Mouse (Mus musculus): ENCODE results near the gene Alad.
"Not testable (repeated sequence)": the region's sequence is repeated elsewhere in the genome, so short reads cannot be mapped to it uniquely, and the experiment has no call there.

Alad gene

DNA sequence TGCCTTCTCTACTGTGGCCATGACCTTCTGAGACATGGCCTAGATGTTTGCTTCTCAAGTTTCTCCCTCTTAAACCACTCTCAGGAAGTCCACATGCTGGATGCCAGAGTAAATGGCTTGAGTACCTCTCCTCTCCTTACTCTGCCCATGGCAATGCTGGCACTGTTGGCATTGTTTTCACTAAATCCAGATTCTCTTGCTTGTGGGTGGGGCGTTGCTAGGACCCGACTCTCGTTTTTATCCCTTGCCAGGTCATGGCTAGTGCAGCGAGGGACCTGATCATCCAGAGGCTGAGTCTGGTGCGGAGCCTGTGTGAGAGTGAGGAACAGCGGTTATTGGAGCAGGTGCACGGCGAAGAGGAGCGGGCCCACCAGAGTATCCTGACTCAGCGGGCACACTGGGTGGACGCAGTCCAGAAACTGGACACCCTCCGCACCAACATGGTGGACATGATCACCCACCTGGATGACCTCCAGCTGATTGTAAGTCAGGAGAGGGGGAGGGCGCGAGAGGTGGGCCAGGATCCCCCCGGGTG lies 33.5 kb downstream of the Alad start:
- DNase-seq (ENCODE audit: low read depth, low spot score) = no peak

GRCm38 (mm10) chr4:62485450-62486161 lies 34.1 kb downstream of the Alad start:
- no peak for DNase-seq (ENCODE audit: low read depth, low spot score)

DNA sequence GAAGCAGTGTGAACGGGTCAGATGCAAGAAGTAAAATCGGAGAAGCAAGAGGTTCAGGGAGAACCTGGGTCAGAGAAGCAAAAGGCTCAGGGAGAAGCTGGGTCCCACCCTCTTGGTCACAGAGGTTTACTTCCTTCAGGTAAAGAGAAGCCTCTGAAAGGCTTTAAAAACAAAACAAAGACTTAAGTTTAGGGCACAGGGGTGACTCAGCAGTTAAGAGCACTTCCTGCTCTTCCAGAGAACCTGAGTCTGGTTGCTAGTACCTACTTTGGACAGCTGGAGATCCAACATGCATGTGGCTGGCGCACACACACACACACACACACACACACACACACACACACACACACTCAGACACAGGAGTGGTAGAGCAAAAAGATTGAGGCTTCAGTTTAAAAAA lies 34.8 kb downstream of the Alad start:
- no peak for DNase-seq (ENCODE audit: low read depth, low spot score)

GRCm38 (mm10) chr4:62480709-62481605 lies 38.8 kb downstream of the Alad start:
- peak; percentile 61 for DNase-seq (ENCODE audit: low read depth, low spot score)

- peak; percentile 74 for DNase-seq (ENCODE audit: low read depth, low spot score)
Observed at GRCm38 (mm10) chr4:62479937-62480708, 39.6 kb downstream of the Alad start, which contains the start of gene Bspry. Bspry (plus strand) TSS chr4:62480053.

DNA sequence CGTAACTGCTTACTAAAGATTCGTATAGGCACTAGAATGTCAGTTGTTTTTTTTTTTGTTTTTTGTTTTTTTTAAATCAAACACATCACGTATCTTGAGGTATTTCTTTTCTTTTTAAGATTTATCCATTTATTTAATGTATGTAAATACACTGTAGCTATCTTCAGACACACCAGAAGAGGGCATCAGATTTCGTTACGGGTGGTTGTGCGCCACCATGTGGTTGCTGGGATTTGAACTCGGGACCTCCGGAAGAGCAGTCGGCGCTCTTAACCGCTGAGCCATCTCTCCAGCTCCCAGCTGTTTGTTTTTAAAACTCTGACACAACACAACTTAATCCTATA lies 40.2 kb downstream of the Alad start:
- DNase-seq (ENCODE audit: low read depth, low spot score) = not testable (repeated sequence)

GRCm38 (mm10) chr4:62477542-62478244 lies 42.0 kb downstream of the Alad start:
- no peak for DNase-seq (ENCODE audit: low read depth, low spot score)

GRCm38 (mm10) chr4:62475793-62476192 lies 43.9 kb downstream of the Alad start:
- peak; percentile 65 for DNase-seq (ENCODE audit: low read depth, low spot score)

- DNase-seq (ENCODE audit: low read depth, low spot score) = no peak
Observed at GRCm38 (mm10) chr4:62475131-62475530, 44.6 kb downstream of the Alad start.

GRCm38 (mm10) chr4:62472071-62472470 lies 47.6 kb downstream of the Alad start:
- no peak for DNase-seq (ENCODE audit: low read depth, low spot score)

DNA sequence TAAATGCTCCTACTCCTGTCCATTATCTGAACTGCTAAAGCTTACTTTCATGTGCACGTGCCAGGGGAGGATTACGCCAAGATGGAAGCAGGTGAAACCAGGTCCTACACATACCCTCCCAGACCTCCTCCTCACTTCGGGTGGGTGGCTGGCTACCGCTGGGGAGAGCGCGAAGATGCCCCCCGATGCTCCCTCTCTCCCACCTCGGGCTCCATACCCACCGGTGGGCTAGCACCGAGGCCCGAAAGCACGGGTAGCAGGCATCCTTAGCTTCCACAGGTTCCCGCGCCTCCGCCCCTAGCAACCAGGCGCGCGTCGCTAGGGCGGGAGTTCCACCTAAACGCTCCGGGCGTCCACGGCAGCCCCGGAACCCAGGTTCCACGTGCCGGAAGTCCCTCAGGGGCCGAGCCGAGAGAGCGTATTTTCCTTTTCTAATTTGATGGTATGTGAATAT lies 49.1 kb downstream of the Alad start, which contains the start of gene Wdr31:
Gene Wdr31, minus strand, starts transcription at position 299 of the 454 bp plus-strand sequence.
- DNase-seq (ENCODE audit: low read depth, low spot score) = peak; percentile 88

- DNase-seq (ENCODE audit: low read depth, low spot score) = peak; percentile 24
Observed at GRCm38 (mm10) chr4:62468158-62468557, 51.6 kb downstream of the Alad start.

DNA sequence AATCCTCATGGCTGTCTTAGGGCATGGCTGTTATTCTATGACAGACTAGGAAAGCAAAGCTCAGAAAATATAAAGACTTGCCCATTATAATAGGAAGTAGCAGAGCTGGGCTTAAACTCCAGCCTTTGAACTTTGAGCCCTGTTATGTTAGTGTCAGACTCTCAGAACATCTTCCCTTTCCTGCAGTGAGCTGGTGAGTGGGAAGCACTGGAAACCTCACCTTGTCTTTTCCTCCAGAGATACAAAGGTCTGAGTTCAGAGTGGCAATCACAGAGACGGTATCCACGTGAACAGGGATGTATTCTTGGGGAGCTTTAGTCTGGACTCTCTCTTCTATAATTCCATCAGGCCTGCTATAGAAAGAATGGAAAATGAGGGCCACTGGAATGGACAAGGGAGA lies 56.6 kb downstream of the Alad start:
- no peak for DNase-seq (ENCODE audit: low read depth, low spot score)

DNA sequence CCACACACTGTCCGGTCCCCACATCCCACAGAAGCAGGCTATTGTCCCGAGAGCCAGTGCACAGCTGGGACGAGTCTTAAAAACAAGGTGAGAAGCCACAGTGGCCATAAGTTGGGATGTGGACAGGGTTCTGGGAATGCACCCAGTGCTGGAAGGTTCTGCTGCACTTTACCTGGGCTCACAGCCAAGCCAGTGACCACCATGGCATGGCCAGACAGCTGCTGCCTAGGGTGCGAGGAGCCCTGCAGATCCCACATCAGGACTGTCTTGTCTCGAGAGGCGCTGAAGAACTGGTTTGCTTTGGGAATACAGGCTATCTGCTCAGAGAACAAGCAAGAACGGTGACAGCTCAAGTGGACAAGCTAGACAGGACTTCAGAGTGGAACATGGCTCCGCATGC lies 59.4 kb downstream of the Alad start:
- no peak for DNase-seq (ENCODE audit: low read depth, low spot score)

All from CD4-positive, CD25-positive, alpha-beta regulatory T cell, adult 2 months (primary cell).